Mouse (Mus musculus): ENCODE results near the gene 1110004F10Rik.

- TF ChIP-seq POLR2A (IDR thresholded peaks at IDR 0.05; ENCODE audit: control insufficient read depth, low read depth, low read length) (no peak), CTCF (IDR thresholded peaks at IDR 0.05; ENCODE audit: control insufficient read depth, insufficient read depth, insufficient replicate concordance, low read depth, low read length) (no peak)
Measured at GRCm38 (mm10) chr7:116121202-116121601, 82.0 kb downstream of the 1110004F10Rik start.

Data from testis, adult 2 months (tissue).